Mouse (Mus musculus) urinary bladder, postnatal 0 days (tissue): ENCODE measurements around the gene Arv1. TPM values are rescaled to one million over a fixed set of nuclear protein-coding genes. Genes with fewer than 3 reads are reported as not detected.

Experiments used
- polyA plus RNA-seq: library from polyadenylated mRNA; unstranded; fragments of >200 nt; fragmentation: Nextera tagmentation; extraction: Ambion mirVana; gene quantifications from 2 replicates; pipeline ENCODE4 v1.2.1, GENCODE M21; 2015

Arv1 gene
- 11.8 and 13.4 TPM in 2 replicates for polyA plus RNA-seq

GRCm38 (mm10) chr8:124721862-124722515 lies at the start of gene Arv1, which contains the start of gene Ttc13:
Gene Arv1, plus strand, starts transcription at chr8:124722139.
Gene Ttc13, minus strand, starts transcription at chr8:124721983.

GRCm38 (mm10) chr8:124751709-124752173 lies 29.8 kb downstream of the Arv1 start, which contains the start of gene Fam89a:
Gene Fam89a, minus strand, starts transcription at chr8:124751832.

Other genes starting within 250 kb of the Arv1 start
- 21.3 and 22.2 TPM in 2 replicates for gene Cog2, start 201.4 kb upstream of the Arv1 start, polyA plus RNA-seq
- gene Agt, start 152.4 kb upstream of the Arv1 start, polyA plus RNA-seq: 1.4 and 1.6 TPM in 2 replicates
- 0.08 and 0.11 TPM in 2 replicates for gene Capn9, start 146.0 kb upstream of the Arv1 start, polyA plus RNA-seq
- gene 2310022B05Rik, start 58.8 kb upstream of the Arv1 start, polyA plus RNA-seq: 30.7 and 43.5 TPM in 2 replicates
- 18.1 and 19.0 TPM in 2 replicates for gene Ttc13, start 156 bp upstream of the Arv1 start, polyA plus RNA-seq
- gene Fam89a, start 29.7 kb downstream of the Arv1 start, polyA plus RNA-seq: 0.85 and 0.89 TPM in 2 replicates
- gene Trim67, start 71.0 kb downstream of the Arv1 start, polyA plus RNA-seq: 0.05 and 0.07 TPM in 2 replicates
- 46.3 and 49.0 TPM in 2 replicates for gene Gnpat, start 140.9 kb downstream of the Arv1 start, polyA plus RNA-seq
- gene 2810004N23Rik, start 141.0 kb downstream of the Arv1 start, polyA plus RNA-seq: 26.3 and 29.8 TPM in 2 replicates
- 5.4 and 5.8 TPM in 2 replicates for gene Exoc8, start 175.6 kb downstream of the Arv1 start, polyA plus RNA-seq
- gene Sprtn, start 175.7 kb downstream of the Arv1 start, polyA plus RNA-seq: 6.2 and 7.4 TPM in 2 replicates
- 7.8 and 9.4 TPM in 2 replicates for gene Egln1, start 227.2 kb downstream of the Arv1 start, polyA plus RNA-seq